Comparison of ENCODE assay signal across 25 mouse cellular contexts in genomic region chr16:57759862-57760261, GRCm38 (mm10). TPM values are rescaled to one million over a fixed set of nuclear protein-coding genes. Genes with fewer than 3 reads are reported as not detected.
A peak's percentile ranks its signal among the peaks of the same experiment; 100 is the strongest.
DNase-seq lines count a peak whose midpoint lies in the region; ATAC-seq and TF ChIP-seq lines count a peak whose summit lies in the region.
"Had no signal": no experiment of that assay in that cellular context is flagged by ENCODE, and none has a peak within 500 bp of the region (broad histone marks: within the 10 kb centered on the region; RNA-seq: fewer than 3 reads in every experiment).

No protein-coding gene starts in this region.

- DNase-seq in forebrain, postnatal 0 days = no peak
- DNase-seq in limb, embryonic 10.5 days (ENCODE audit: low spot score) = no peak
- peak; percentile 54 for DNase-seq in 3T3-L1 (ENCODE audit: low read depth, low spot score)
- peak; percentile 27 for DNase-seq in brain, adult 2 months (ENCODE audit: low read depth, low spot score)
- DNase-seq in adrenal gland, postnatal 10 days = no peak
- DNase-seq: adrenal gland, adult 8-10 months; adrenal gland, postnatal 25 days; cerebellum, adult 11-12 months; cerebellum, adult 2 months; cerebellum, adult 9-11 months; cerebellum, postnatal 14 days; cerebellum, postnatal 36 days; embryo, embryonic 11 days had no signal

- no peak overlapping the region for H3K4me3 ChIP-seq in forebrain, postnatal 0 days (ENCODE audit: low read depth, low read length)
- H3K4me3 ChIP-seq in forebrain, embryonic 16.5 days (replicated peaks; ENCODE audit: low read length) = no peak overlapping the region
- no peak overlapping the region for H3K4me3 ChIP-seq in limb, embryonic 13.5 days
- H3K4me3 ChIP-seq in limb, embryonic 10.5 days = no peak overlapping the region
- H3K4me3 ChIP-seq: embryonic facial prominence, embryonic 13.5 days; embryonic facial prominence, embryonic 15.5 days; erythroblast, embryonic 14.5 days; forebrain, embryonic 10.5 days; forebrain, embryonic 12.5 days had no signal

- no peaks in the 10 kb centered on the region for H3K36me3 ChIP-seq in forebrain, postnatal 0 days (ENCODE audit: insufficient read depth)
- H3K36me3 ChIP-seq in forebrain, embryonic 16.5 days (ENCODE audit: control insufficient read depth, insufficient read depth) = no peaks in the 10 kb centered on the region
- H3K36me3 ChIP-seq in limb, embryonic 13.5 days = no peaks in the 10 kb centered on the region
- H3K36me3 ChIP-seq in limb, embryonic 10.5 days = no peaks in the 10 kb centered on the region
- H3K36me3 ChIP-seq: embryonic facial prominence, embryonic 13.5 days; embryonic facial prominence, embryonic 15.5 days; forebrain, embryonic 10.5 days; forebrain, embryonic 12.5 days had no signal

- no peak for TF ChIP-seq CTCF in forebrain, postnatal 0 days (IDR thresholded peaks at IDR 0.05; ENCODE audit: low read depth)

- 64% methylated on average over 2 of the region's 2 CpGs for WGBS in forebrain, postnatal 0 days
- 76% methylated on average over 2 of the region's 2 CpGs for WGBS in forebrain, embryonic 16.5 days
- WGBS in limb, embryonic 13.5 days = 41% methylated on average over 2 of the region's 2 CpGs
- 50% methylated on average over 2 of the region's 2 CpGs for WGBS in limb, embryonic 10.5 days

- H3K9me3 ChIP-seq in forebrain, postnatal 0 days (ENCODE audit: low read length) = no peaks in the 10 kb centered on the region
- no peaks in the 10 kb centered on the region for H3K9me3 ChIP-seq in forebrain, embryonic 16.5 days (ENCODE audit: control insufficient read depth, low read length)
- no peaks in the 10 kb centered on the region for H3K9me3 ChIP-seq in limb, embryonic 13.5 days
- H3K9me3 ChIP-seq in limb, embryonic 10.5 days (replicated peaks) = no peaks in the 10 kb centered on the region
- H3K9me3 ChIP-seq: embryonic facial prominence, embryonic 13.5 days; embryonic facial prominence, embryonic 15.5 days; forebrain, embryonic 10.5 days; forebrain, embryonic 12.5 days had no signal

- no peak overlapping the region for H3K9ac ChIP-seq in forebrain, postnatal 0 days
- H3K9ac ChIP-seq in forebrain, embryonic 16.5 days (replicated peaks; ENCODE audit: low read depth, low read length) = no peak overlapping the region
- H3K9ac ChIP-seq in limb, embryonic 13.5 days = no peak overlapping the region
- H3K9ac ChIP-seq: embryonic facial prominence, embryonic 13.5 days; embryonic facial prominence, embryonic 15.5 days; forebrain, embryonic 12.5 days had no signal

- H3K4me1 ChIP-seq in forebrain, postnatal 0 days (ENCODE audit: insufficient read depth) = no peaks in the 10 kb centered on the region
- peaks cover 8% of the 10 kb centered on the region for H3K4me1 ChIP-seq in forebrain, embryonic 16.5 days (replicated peaks; ENCODE audit: control insufficient read depth, insufficient read depth, low read length)
- peaks cover 18% of the 10 kb centered on the region for H3K4me1 ChIP-seq in limb, embryonic 13.5 days
- H3K4me1 ChIP-seq in limb, embryonic 10.5 days = peaks cover 16% of the 10 kb centered on the region

- no peak overlapping the region for H3K27ac ChIP-seq in forebrain, postnatal 0 days (ENCODE audit: low read depth, low read length)
- no peak overlapping the region for H3K27ac ChIP-seq in forebrain, embryonic 16.5 days (ENCODE audit: low read length)
- 0 out of 2 replicates have a peak overlapping the region, but pooled peaks have one; percentile 15 for H3K27ac ChIP-seq in limb, embryonic 13.5 days
- no peak overlapping the region for H3K27ac ChIP-seq in limb, embryonic 10.5 days
- H3K27ac ChIP-seq: embryonic facial prominence, embryonic 13.5 days; embryonic facial prominence, embryonic 15.5 days; forebrain, embryonic 10.5 days; forebrain, embryonic 12.5 days had no signal

- no peak overlapping the region for H3K4me2 ChIP-seq in forebrain, postnatal 0 days (ENCODE audit: low read depth)
- H3K4me2 ChIP-seq in forebrain, embryonic 16.5 days (ENCODE audit: low read length) = no peak overlapping the region
- no peak overlapping the region for H3K4me2 ChIP-seq in limb, embryonic 13.5 days (replicated peaks)
- H3K4me2 ChIP-seq: embryonic facial prominence, embryonic 13.5 days; embryonic facial prominence, embryonic 15.5 days; forebrain, embryonic 12.5 days had no signal

- ATAC-seq in forebrain, postnatal 0 days = 0 out of 2 replicates have a peak, but pooled peaks have one; percentile 25
- ATAC-seq in forebrain, embryonic 16.5 days = no peak
- no peak for ATAC-seq in limb, embryonic 13.5 days (ENCODE audit: low FRiP score, low read depth)
- ATAC-seq: activated CD4-positive, CD25-positive, alpha-beta regulatory T cell, adult 4 months; forebrain, embryonic 14.5 days; Patski had no signal

- no peaks in the 10 kb centered on the region for H3K27me3 ChIP-seq in forebrain, postnatal 0 days (ENCODE audit: insufficient read depth, low read length)
- H3K27me3 ChIP-seq in forebrain, embryonic 16.5 days (replicated peaks; ENCODE audit: control insufficient read depth, insufficient read depth, low read length) = no peaks in the 10 kb centered on the region
- peaks cover 3% of the 10 kb centered on the region; the same call in 1 of the 2 replicates for H3K27me3 ChIP-seq in limb, embryonic 13.5 days
- peaks cover 12% of the 10 kb centered on the region; the same call in 1 of the 2 replicates for H3K27me3 ChIP-seq in limb, embryonic 10.5 days (ENCODE audit: low read depth, poor library complexity, severe bottlenecking)
- H3K27me3 ChIP-seq: embryonic facial prominence, embryonic 13.5 days; embryonic facial prominence, embryonic 15.5 days; Patski had no signal

RNA-seq across cellular contexts. Expression of gene Col8a1, which starts 5.3 kb away (rescaled TPM):
- total RNA-seq in forebrain, postnatal 0 days (2014; rRNA removed) = 5.5 and 7.7 TPM in 2 replicates
- polyA plus RNA-seq in forebrain, postnatal 0 days (2015; fragmentation: Nextera tagmentation; extraction: Ambion mirVana) = 1.9 and 3.5 TPM in 2 replicates
- polyA plus RNA-seq in forebrain, embryonic 16.5 days (2015; fragmentation: Nextera tagmentation; extraction: Ambion mirVana) = 1.7 and 3.1 TPM in 2 replicates
- 18.0 and 24.2 TPM in 2 replicates for polyA plus RNA-seq in limb, embryonic 13.5 days (2015; fragmentation: Nextera tagmentation; extraction: Ambion mirVana)
- 0.11 and 1.8 TPM in 2 replicates for polyA plus RNA-seq in limb, embryonic 10.5 days (2016; fragmentation: Nextera tagmentation; extraction: Ambion mirVana)
- 1 to 10 TPM; 4.6 to 5.1 TPM for total RNA-seq in adrenal gland, postnatal 10 days (2021)
- total RNA-seq: common myeloid progenitor, adult 5-6 weeks; MEL had no signal
- polyA plus RNA-seq: erythroblast, embryonic 14.5 days had no signal

Comparison
In these comparisons a context has a peak if more than half of its experiments do, and no peak if none do; other contexts are left out.
1. DNase-seq: peak in 3T3-L1 (single experiment) and brain, adult 2 months (single experiment); none in forebrain, postnatal 0 days (single experiment), limb, embryonic 10.5 days (single experiment) and adrenal gland, postnatal 10 days (single experiment).